Mouse (Mus musculus) frontal cortex, postnatal 14 days (tissue): ENCODE results near the gene Gsc2.
"Not testable (repeated sequence)": the region's sequence is repeated elsewhere in the genome, so short reads cannot be mapped to it uniquely, and the experiment has no call there.

Experiments
- DNase-seq, 2 experiments: peaks; one replicate each; pipeline ENCODE4 v3.0.0; 2022; ENCODE audit warnings: low spot score in 2 of 2

Gene Gsc2

DNA sequence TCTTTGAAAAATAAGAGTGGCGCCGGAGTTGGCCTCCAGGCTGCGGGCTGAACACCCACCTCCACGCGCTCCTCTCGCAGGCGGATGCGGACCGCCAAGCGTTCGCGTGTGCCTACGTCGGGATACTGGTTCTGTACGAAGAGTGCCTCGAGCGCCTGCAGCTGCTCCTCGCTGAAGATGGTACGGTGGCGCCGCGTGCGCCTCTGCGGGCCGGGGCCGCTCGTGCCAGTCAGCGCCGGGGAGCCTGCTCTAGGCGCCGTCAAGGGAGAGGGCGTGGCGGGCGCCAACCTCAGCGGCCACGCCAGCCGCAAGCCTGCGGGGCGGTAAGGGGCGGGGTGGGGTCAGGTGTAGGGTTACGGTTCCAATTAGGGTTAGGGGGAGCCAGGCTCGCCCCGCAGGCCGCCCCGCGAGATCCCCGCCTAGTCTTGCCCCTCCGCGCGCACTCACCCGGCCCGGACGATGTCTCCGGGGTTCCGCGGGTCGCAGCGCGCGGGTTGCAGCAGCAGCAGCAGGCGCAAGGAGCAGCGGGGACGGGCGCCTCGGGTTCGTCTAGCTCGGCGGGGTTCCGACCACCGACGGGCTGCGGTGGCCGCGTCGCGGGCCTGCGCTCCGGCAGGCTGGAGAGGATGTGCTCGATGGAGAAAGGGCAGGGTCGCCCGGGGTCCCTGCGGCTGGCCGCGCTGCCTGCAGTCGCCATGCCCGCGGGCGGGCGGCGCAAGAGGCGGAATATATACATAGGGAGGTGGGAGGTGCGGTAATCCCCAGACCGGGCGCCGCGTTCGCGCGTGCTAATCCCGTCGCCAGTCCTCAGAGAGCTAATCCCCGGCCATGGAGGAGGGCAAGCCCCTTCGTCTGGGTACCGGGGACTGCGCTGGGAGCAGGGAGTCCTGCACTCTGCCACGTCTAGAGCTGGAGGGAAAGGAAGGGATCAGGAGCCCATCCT lies at the start of gene Gsc2:
Gsc2 (minus strand) TSS at position 753 of the 943 bp plus-strand sequence.
- DNase-seq = no peak

DNA sequence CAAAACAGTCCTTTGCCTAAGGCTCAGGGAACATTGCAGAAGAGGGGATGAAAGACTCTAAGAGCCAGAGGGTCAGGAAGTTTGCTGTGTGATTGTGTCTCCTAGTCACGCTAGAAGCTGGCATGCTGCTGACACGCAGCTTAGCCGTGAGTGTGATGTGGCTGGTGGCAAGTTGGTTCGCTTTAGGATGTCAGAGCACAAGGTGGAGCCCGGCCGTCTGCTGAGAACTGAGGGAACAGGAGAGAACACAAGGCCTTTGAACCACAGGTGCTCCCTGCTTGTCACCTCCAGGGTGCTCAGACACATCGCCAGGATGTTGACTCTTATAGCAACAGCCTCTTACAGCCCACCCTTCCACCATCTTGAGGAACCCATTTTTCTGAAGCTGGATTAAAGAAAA lies 47.2 kb upstream of the Gsc2 start:
- DNase-seq = no peak

DNA sequence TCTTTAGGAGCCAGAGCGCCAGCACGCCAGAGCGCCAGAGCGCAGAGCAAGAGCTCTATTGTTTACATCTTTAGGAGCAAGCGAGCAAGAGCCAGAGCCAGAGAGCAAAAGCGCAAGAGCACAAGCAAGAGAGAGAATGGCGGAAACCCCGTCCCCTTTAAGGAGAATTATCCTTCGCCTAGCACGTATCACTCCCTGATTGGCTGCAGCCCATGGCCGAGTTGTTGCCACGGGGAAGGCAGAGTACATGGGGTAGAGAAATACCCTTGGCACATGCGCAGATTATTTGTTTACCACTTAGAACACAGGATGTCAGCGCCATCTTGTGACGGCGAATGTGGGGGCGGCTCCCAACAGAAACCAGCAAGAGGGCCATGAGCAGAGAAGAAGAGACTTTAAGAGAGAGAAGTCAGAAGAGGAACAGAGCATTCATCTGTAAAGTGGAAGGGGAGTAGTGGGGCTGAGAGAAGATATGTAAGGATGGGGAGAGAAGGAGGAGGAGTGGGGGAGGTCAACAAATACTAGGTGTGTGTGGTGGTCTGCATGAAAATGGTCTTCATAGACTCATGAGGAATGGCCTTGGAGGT lies 41.3 kb upstream of the Gsc2 start:
- DNase-seq = not testable (repeated sequence)

GRCm38 (mm10) chr16:17951618-17952017 lies 36.8 kb upstream of the Gsc2 start:
- no peak for DNase-seq

DNA sequence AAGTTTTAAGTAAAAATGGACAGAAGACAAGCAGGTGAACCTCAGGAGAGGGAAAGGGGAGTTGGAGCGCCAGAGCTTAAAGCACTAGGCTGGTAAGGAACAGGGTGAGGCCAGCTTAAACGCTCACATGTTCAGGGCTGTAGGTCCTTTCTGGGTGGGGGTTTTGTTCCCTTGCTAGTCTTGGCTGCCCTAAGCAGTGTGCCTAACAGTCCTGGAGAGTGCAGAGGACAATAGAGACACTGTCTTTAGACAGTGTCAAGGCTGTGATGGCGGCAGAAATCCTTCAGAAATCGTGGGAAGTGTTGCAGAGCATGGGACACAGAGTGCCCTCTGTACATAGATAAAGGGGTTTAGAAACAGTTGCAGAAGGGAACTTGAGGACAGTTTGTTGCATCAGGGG lies 35.2 kb upstream of the Gsc2 start:
- no peak for DNase-seq

GRCm38 (mm10) chr16:17949421-17949877 lies 34.6 kb upstream of the Gsc2 start:
- DNase-seq = no peak

GRCm38 (mm10) chr16:17945081-17945831 lies 30.4 kb upstream of the Gsc2 start:
- DNase-seq = no peak

GRCm38 (mm10) chr16:17943466-17943865 lies 28.6 kb upstream of the Gsc2 start:
- no peak for DNase-seq

DNA sequence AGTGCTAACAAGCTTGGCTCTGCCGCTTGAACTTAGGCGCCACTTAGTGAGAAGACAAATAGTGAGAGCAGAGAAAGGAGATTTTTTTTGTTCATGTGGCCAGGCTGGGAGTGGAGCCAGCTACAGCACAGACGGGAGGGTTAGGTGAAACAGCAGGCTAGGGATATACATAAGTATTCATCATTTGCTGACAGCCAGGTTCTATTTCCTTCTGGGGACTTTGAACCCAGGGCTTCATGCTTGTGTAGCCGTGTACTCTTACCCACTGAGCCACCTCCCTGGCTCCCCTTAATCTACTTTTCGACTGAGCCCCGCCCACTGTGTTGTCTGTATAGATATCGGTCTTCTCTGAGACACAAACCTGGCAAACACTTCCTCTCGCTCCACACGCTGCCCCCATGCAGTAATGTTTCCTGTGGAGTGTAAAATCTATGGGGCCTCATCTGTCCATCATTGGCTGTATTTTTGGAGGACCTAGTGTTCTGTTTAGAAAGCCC lies 24.4 kb upstream of the Gsc2 start:
- DNase-seq = no peak

- no peak for DNase-seq
These were observed 24.0 kb upstream of the Gsc2 start for GRCm38 (mm10) chr16:17938821-17939220.

DNA sequence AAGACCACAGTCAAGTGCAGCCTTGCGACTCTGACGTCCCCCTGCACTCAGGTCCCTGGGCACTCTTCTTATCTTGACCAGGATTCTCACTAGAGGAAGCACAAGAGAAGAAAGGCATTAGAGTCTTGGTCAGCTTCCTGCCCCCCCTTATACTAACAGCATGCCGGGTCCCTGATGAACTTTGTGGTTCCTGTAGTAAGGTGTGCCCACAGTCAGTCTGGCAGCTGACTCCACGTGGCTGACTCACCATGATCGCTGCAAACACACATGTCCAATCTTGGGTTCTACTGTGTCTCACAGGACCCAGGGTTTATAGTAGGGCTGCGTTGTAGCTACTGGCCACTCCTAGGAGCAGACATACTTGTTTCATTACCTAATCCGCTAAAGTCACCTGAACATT lies 23.3 kb upstream of the Gsc2 start:
- DNase-seq = no peak

DNA sequence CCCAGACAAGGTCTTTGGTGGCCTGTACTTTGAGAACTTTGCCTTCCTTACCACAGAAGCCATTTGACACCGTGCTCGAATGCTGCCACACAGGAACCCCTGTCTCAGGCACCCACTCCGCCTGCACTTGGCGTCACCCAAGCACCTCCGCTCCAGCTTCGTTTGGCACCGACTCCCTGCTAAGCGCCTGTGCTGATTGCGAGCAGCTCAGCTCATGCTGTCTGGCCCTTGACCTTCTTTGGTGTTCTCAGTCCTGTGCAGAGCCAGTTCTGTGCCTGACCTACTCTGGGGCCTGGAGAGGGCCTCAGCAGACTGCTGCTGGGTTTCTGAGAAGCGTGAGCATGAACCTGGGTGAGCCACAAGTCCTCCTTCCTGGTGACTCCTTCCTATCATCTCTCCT lies 21.9 kb upstream of the Gsc2 start:
- no peak for DNase-seq

DNA sequence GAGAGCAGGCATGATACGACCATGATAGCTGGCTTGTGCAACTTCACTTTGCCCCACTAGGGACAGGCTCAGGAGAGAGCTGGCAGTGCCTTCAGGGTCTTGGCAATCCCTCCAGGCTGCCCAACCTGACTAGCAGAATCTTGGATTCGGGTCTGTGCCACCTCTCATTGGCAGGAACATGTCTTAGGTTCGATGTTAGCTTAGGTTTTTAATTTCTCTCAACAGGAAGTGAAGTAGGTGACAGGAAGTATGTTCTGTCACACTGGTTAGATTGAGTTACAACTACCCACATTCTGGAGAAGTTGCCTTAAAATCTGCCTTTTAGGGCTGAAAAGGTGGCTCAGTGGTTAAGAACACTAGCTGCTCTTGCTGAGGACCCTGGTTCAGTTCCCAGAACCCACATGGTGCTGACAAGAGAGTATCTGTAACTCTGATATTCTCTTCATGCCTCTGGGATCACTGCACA lies 19.6 kb upstream of the Gsc2 start:
- no peak for DNase-seq

- DNase-seq = no peak
These were observed 19.0 kb upstream of the Gsc2 start for GRCm38 (mm10) chr16:17933594-17934444.

- no peak for DNase-seq
These were observed 17.1 kb upstream of the Gsc2 start for GRCm38 (mm10) chr16:17931906-17932460.

DNA sequence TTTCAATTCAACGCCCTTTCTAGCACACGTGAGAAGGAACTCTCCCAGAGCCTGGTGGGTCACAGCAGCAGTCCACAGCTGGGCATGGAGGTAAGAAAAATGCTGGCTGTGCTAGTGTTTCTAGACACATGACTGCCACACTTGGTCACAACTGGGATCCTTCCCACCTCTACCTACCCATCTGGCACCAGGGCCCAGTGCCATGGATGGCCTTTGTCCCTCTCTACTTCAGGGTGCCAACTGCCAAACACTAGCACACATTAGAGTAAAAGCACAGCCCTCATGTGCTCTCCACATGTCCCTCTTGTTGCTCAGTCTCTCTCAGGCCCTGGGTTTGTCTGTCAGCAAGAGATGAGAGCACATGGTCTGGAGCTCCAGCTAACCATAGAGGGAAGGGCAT lies 14.8 kb upstream of the Gsc2 start:
- DNase-seq = no peak

DNA sequence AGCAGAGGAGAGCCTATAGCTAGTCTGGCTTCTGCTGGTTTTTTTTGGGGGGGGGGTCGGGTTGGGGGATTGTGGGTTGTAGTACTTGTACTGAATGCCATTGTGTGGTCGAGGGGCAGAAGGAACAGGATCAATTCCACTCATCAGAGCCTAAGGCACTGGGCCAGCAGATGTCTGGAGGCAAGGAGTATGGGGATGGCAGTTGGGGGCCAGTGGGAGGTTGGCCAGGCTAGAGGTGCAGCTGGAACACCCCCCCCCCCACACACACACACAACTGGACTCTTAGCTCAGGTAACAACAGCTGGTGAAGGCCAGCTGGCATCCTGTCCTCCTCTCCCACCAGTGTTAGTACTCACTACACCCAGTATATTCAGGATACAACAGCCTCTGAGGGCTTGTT lies 14.4 kb upstream of the Gsc2 start:
- DNase-seq = no peak

GRCm38 (mm10) chr16:17928627-17929104 lies 13.8 kb upstream of the Gsc2 start:
- peak; percentile 57 to 67 for DNase-seq

DNA sequence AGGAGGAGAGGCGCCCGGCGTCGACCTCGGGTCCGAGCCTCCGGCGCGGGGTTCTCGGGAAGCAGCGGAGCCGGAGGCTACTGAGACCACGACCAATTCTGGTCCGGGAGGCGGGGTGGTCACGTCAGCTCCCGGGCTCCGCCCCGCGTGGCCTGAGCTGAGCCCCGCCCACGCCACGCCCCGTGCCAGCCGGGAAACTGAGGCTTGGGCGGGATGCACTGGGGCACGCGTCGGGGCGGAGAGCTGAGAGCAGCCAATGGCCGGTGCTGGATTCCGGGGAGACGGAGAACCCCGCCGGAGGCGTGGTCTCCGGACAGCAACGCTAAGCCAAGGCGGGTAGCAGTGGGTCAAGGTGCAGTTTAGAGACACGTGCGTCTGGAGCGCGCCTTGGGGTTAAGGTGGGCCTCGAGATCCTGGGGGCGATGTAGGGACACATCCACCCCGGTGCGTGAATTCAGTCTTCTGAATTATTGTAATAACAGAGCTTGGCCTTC lies 13.3 kb upstream of the Gsc2 start, which contains the start of gene Slc25a1:
Slc25a1 (minus strand) TSS at position 133 of the 494 bp plus-strand sequence.
- peak; percentile 71 to 80 for DNase-seq

DNA sequence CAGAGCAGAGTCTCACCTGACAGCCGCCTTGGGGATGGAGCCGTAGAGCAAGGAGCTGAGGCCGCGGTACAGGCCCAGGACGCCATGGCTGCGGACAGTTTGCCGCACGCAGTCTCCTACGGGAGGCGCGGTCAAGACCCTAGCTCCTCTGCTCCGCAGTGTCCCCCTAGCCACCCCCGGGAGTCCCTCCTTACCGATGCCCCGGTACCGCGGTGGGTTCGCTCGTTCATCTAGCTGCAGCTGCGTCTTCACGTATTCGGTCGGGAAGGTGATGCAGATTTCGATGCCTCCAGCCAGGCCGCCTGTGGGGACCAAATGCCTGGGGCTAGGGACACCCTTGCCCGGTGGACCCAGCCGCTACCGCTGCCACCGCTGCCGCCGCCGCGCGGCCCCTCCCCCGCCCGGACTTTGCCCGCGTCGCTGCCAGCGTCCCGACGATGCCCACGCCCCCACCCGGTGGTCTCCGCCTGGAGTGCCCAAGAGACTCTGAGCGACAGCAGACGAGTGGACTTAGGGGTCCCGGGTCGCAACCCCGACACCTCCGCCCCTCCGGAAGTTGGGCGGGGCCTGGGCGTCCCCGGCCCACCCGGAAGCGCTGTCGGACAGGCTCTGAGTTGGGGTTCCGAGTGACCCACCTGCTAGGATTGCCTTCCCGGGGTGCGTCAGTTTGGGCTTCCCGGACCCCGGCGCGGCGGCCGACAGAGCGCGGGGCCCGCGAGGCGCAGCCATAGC lies 12.7 kb upstream of the Gsc2 start:
- DNase-seq = peak in 1 of 2 experiments; percentile 45
